Mouse (Mus musculus) embryonic facial prominence, embryonic 12.5 days (tissue): ENCODE results near the gene Rapgef4. TPM values are rescaled to one million over a fixed set of nuclear protein-coding genes. Genes with fewer than 3 reads are reported as not detected.

Experiments
- ATAC-seq: fragments of 200-750 bp; cut with Nextera tagmentation; 2 replicates; pipeline ENCODE4 v1.8.0; 2017; ENCODE audit not compliant: insufficient number of reproducible peaks, insufficient read depth, low FRiP score, low TSS enrichment
- H3K27ac ChIP-seq: fragments of 300-500 bp; sonication (generic); 2 replicates; pipeline ENCODE4 v1.5.1; 2016; ENCODE audit warnings: mild to moderate bottlenecking
- H3K27me3 ChIP-seq: fragments of 300-500 bp; sonication (generic); 2 replicates; pipeline ENCODE4 v1.6.1; 2016; ENCODE audit warnings: mild to moderate bottlenecking, moderate library complexity
- H3K36me3 ChIP-seq: fragments of 300-500 bp; sonication (generic); 2 replicates; pipeline ENCODE4 v1.6.1; 2016; ENCODE audit warnings: mild to moderate bottlenecking
- H3K4me1 ChIP-seq: fragments of 300-500 bp; sonication (generic); 2 replicates; pipeline ENCODE4 v1.6.1; 2016
- H3K4me2 ChIP-seq: fragments of 300-500 bp; sonication (generic); replicated peaks from 2 replicates; pipeline ENCODE4 v1.6.1; 2016; ENCODE audit warnings: mild to moderate bottlenecking, moderate library complexity
- H3K4me3 ChIP-seq: fragments of 300-500 bp; sonication (generic); 2 replicates; pipeline ENCODE4 v1.5.1; 2016; ENCODE audit warnings: mild to moderate bottlenecking
- H3K9ac ChIP-seq: fragments of 300-500 bp; sonication (generic); 2 replicates; pipeline ENCODE4 v1.6.1; 2016; ENCODE audit warnings: mild to moderate bottlenecking, moderate library complexity
- H3K9me3 ChIP-seq: fragments of 300-500 bp; sonication (generic); 2 replicates; pipeline ENCODE4 v1.6.1; 2016; ENCODE audit warnings: mild to moderate bottlenecking, moderate library complexity
- WGBS: fragments of 180-500 bp; shearing (Covaris S2); methylation state at CpG from one replicate; pipeline ENCODE4 v1.1.7; 2016; 5-methylcytosine and 5-hydroxymethylcytosine counted together
- polyA plus RNA-seq: library from polyadenylated mRNA; unstranded; fragments of >200 nt; fragmentation: Nextera tagmentation; extraction: Ambion mirVana; gene quantifications from 2 replicates; pipeline ENCODE4 v1.2.1, GENCODE M21; 2016

Gene Rapgef4
- polyA plus RNA-seq, 1 experiment from 2014 or later, result 3.1 TPM

- Histone ChIP-seq H3K27ac (0 out of 2 replicates have a peak overlapping the region, but pooled peaks have one; percentile 57), H3K9me3 (no peaks in the 10 kb centered on the region), H3K4me2 (no peak overlapping the region), H3K4me1 (peaks cover 18% of the 10 kb centered on the region; the same call in 1 of the 2 replicates), H3K27me3 (no peaks in the 10 kb centered on the region), H3K4me3 (no peak overlapping the region), H3K36me3 (no peaks in the 10 kb centered on the region), H3K9ac (no peak overlapping the region)
- 0% methylated on average over 3 of the region's 3 CpGs for WGBS
- ATAC-seq, result no peak
Observed at GRCm38 (mm10) chr2:72234943-72235342, 253.9 kb downstream of the Rapgef4 start.

GRCm38 (mm10) chr2:72235361-72235901 lies 254.4 kb downstream of the Rapgef4 start:
- no peak overlapping the region for H3K4me2 ChIP-seq
- peak overlapping the region; percentile 57; the same call in 1 of the 2 replicates for H3K27ac ChIP-seq
- ATAC-seq, result no peak
- H3K4me3 ChIP-seq, result no peak overlapping the region
- H3K9me3 ChIP-seq, result no peaks in the 10 kb centered on the region
- no peak overlapping the region for H3K9ac ChIP-seq
- peaks cover 22% of the 10 kb centered on the region for H3K4me1 ChIP-seq
- 58% methylated on average over 12 of the region's 12 CpGs for WGBS
- no peaks in the 10 kb centered on the region for H3K27me3 ChIP-seq
- H3K36me3 ChIP-seq, result no peaks in the 10 kb centered on the region

GRCm38 (mm10) chr2:72238421-72238820 lies 257.4 kb downstream of the Rapgef4 start:
- Histone ChIP-seq H3K27ac (no peak overlapping the region), H3K36me3 (no peaks in the 10 kb centered on the region), H3K4me2 (no peak overlapping the region), H3K9me3 (no peaks in the 10 kb centered on the region), H3K9ac (no peak overlapping the region), H3K4me1 (peaks cover 28% of the 10 kb centered on the region), H3K4me3 (no peak overlapping the region), H3K27me3 (no peaks in the 10 kb centered on the region)
- ATAC-seq, result no peak
- WGBS, result 51% methylated on average over 2 of the region's 2 CpGs

GRCm38 (mm10) chr2:72238925-72239324 lies 257.9 kb downstream of the Rapgef4 start:
- no peak overlapping the region for H3K27ac ChIP-seq

GRCm38 (mm10) chr2:72239456-72239855 lies 258.4 kb downstream of the Rapgef4 start:
- H3K9me3 ChIP-seq, result no peaks in the 10 kb centered on the region
- H3K4me1 ChIP-seq, result peaks cover 28% of the 10 kb centered on the region
- no peak overlapping the region for H3K4me2 ChIP-seq
- H3K4me3 ChIP-seq, result no peak overlapping the region
- H3K9ac ChIP-seq, result no peak overlapping the region
- H3K36me3 ChIP-seq, result no peaks in the 10 kb centered on the region
- 75% methylated on average over 8 of the region's 8 CpGs for whole genome bisulfite sequencing
- H3K27ac ChIP-seq, result no peak overlapping the region
- no peak for ATAC-seq
- no peaks in the 10 kb centered on the region for H3K27me3 ChIP-seq

More at GRCm38 (mm10) chr2:72238925-72239324, 257.9 kb downstream of the Rapgef4 start:
- 67% methylated on average over 11 of the region's 11 CpGs for WGBS
- H3K36me3 ChIP-seq, result no peaks in the 10 kb centered on the region
- no peak for ATAC-seq
- H3K9ac ChIP-seq, result no peak overlapping the region
- H3K4me3 ChIP-seq, result no peak overlapping the region
- H3K4me2 ChIP-seq, result no peak overlapping the region
- peaks cover 28% of the 10 kb centered on the region for H3K4me1 ChIP-seq
- H3K9me3 ChIP-seq, result no peaks in the 10 kb centered on the region
- no peaks in the 10 kb centered on the region for H3K27me3 ChIP-seq

- Histone ChIP-seq H3K27me3 (no peaks in the 10 kb centered on the region), H3K4me3 (no peak overlapping the region), H3K9ac (no peak overlapping the region), H3K4me2 (no peak overlapping the region), H3K36me3 (no peaks in the 10 kb centered on the region), H3K9me3 (no peaks in the 10 kb centered on the region), H3K4me1 (peaks cover 28% of the 10 kb centered on the region), H3K27ac (no peak overlapping the region)
- no peak for ATAC-seq
- 30% methylated on average over 7 of the region's 7 CpGs for WGBS
Observed at GRCm38 (mm10) chr2:72239993-72240392, 259.0 kb downstream of the Rapgef4 start.

- Histone ChIP-seq H3K4me3 (no peak overlapping the region), H3K4me1 (peaks cover 22% of the 10 kb centered on the region), H3K4me2 (no peak overlapping the region), H3K27me3 (no peaks in the 10 kb centered on the region), H3K9me3 (no peaks in the 10 kb centered on the region), H3K9ac (no peak overlapping the region), H3K36me3 (no peaks in the 10 kb centered on the region), H3K27ac (no peak overlapping the region; the same call in 1 of the 2 replicates)
- WGBS, result 83% methylated on average over 7 of the region's 7 CpGs
- no peak for ATAC-seq
Observed at GRCm38 (mm10) chr2:72240691-72241090, 259.7 kb downstream of the Rapgef4 start.

- 48% methylated on average over 14 of the region's 14 CpGs for WGBS
- no peak for ATAC-seq
- Histone ChIP-seq H3K9ac (peak overlapping the region; percentile 27; the same call in 1 of the 2 replicates), H3K27ac (no peak overlapping the region), H3K27me3 (no peaks in the 10 kb centered on the region), H3K4me3 (no peak overlapping the region), H3K9me3 (no peaks in the 10 kb centered on the region), H3K4me1 (peaks cover 22% of the 10 kb centered on the region), H3K36me3 (no peaks in the 10 kb centered on the region), H3K4me2 (peak overlapping the region; percentile 35)
Observed at GRCm38 (mm10) chr2:72241714-72242472, 260.9 kb downstream of the Rapgef4 start.

GRCm38 (mm10) chr2:72242910-72243675 lies 262.1 kb downstream of the Rapgef4 start:
- H3K9me3 ChIP-seq, result no peaks in the 10 kb centered on the region
- H3K27ac ChIP-seq, result no peak overlapping the region
- no peak overlapping the region for H3K9ac ChIP-seq
- no peak for ATAC-seq
- H3K4me1 ChIP-seq, result peaks cover 22% of the 10 kb centered on the region
- no peaks in the 10 kb centered on the region for H3K36me3 ChIP-seq
- no peak overlapping the region for H3K4me2 ChIP-seq
- WGBS, result 64% methylated on average over 12 of the region's 12 CpGs
- no peak overlapping the region for H3K4me3 ChIP-seq
- H3K27me3 ChIP-seq, result no peaks in the 10 kb centered on the region

- Histone ChIP-seq H3K4me3 (no peak overlapping the region), H3K27me3 (no peaks in the 10 kb centered on the region), H3K4me2 (no peak overlapping the region), H3K27ac (no peak overlapping the region), H3K36me3 (no peaks in the 10 kb centered on the region), H3K4me1 (peaks cover 6% of the 10 kb centered on the region; the same call in 1 of the 2 replicates), H3K9me3 (no peaks in the 10 kb centered on the region), H3K9ac (no peak overlapping the region)
- ATAC-seq, result no peak
- WGBS, result 73% methylated on average over 4 of the region's 4 CpGs
Observed at GRCm38 (mm10) chr2:72245631-72246030, 264.6 kb downstream of the Rapgef4 start.

- H3K27me3 ChIP-seq, result no peaks in the 10 kb centered on the region
- 90% methylated on average over 11 of the region's 11 CpGs for WGBS
Observed at GRCm38 (mm10) chr2:72246376-72246775, 265.3 kb downstream of the Rapgef4 start.

More at GRCm38 (mm10) chr2:72246376-72246775, 265.3 kb downstream of the Rapgef4 start:
- H3K4me3 ChIP-seq, result no peak overlapping the region
- no peaks in the 10 kb centered on the region for H3K36me3 ChIP-seq
- peaks cover 6% of the 10 kb centered on the region; the same call in 1 of the 2 replicates for H3K4me1 ChIP-seq
- H3K4me2 ChIP-seq, result no peak overlapping the region
- ATAC-seq, result no peak
- no peaks in the 10 kb centered on the region for H3K9me3 ChIP-seq
- no peak overlapping the region for H3K27ac ChIP-seq
- no peak overlapping the region for H3K9ac ChIP-seq
